ENCODE assay signal across 8 mouse cellular contexts in the genomic region with DNA sequence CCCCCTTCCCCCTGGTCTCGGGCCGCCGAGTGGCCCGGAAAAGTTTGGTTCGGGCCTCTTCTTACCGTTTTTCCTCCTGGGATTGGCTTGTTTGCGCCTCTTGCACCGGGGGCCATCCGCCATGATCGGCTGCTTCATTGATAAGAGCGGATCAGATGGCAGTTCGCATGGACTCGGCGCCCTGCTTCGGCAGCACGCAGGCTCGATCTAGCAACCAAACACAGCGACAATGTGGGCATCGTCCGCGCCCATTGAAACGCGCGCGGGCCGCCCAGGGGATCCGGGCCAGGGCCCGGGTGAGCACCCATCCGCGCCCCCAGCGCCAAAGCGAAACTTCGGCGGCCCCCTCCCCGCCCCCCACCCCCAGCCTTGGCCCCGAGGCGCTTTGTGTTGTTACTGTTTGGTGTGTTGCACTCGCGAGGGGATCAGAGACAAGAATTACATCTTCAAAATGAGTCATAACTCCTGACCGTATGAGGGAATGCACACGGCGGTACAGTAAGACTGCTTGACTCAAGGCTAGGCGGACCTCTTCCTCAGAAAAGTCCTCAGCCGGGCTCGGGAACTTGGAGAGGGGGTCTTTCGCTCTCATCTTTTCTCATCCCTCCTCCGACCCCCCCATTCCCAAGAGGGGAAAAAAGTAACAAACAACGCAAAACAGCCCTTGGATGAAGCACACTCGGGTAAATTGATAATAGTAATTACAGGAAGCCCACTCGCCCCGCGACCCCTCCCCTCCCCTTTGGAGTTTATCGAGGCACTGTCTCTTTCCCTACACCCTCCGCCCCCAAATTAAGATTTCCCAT. TPM values are rescaled to one million over a fixed set of nuclear protein-coding genes. Genes with fewer than 3 reads are reported as not detected.
DNase-seq lines count a peak whose midpoint lies in the region; ATAC-seq lines count a peak whose summit lies in the region.

No protein-coding gene starts in this region.

- H3K27me3 ChIP-seq in intestine, embryonic 14.5 days (replicated peaks; ENCODE audit: control insufficient read depth, insufficient read depth, low read length) = peaks cover 42% of the 10 kb centered on the region
- H3K27me3 ChIP-seq in liver, embryonic 16.5 days (ENCODE audit: control insufficient read depth, insufficient read depth, low read depth, low read length) = no peaks in the 10 kb centered on the region; the same call in 1 of the 2 replicates

- H3K4me2 ChIP-seq in intestine, embryonic 14.5 days (ENCODE audit: low read length) = peak overlapping the region; percentile 75
- peak overlapping the region; percentile 92 for H3K4me2 ChIP-seq in liver, embryonic 16.5 days (ENCODE audit: low read depth, low read length)

- H3K9ac ChIP-seq in intestine, embryonic 14.5 days (ENCODE audit: low read length) = peak overlapping the region; percentile 97
- H3K9ac ChIP-seq in liver, embryonic 16.5 days (ENCODE audit: low read depth, low read length) = peak overlapping the region; percentile 97

- DNase-seq in layer of hippocampus, adult 11-12 months (ENCODE audit: low spot score) = peak; percentile 56
- no peak for DNase-seq in layer of hippocampus, adult 8-10 months (ENCODE audit: low spot score in 2 of 2)
- DNase-seq in adrenal gland, postnatal 4 days (ENCODE audit: low spot score in 2 of 2) = peak; percentile 34 to 51
- DNase-seq in gastrocnemius, postnatal 36 days = peak; percentile 38 to 79
- DNase-seq in intestine, embryonic 14.5 days (ENCODE audit: low spot score) = peak; percentile 83
- DNase-seq in neural tube, embryonic 10.5 days (ENCODE audit: extremely low spot score, low spot score) = peak; percentile 76
- DNase-seq in thymus, postnatal 0 days (ENCODE audit: low spot score) = peak; percentile 45

- peak overlapping the region; percentile 70 for H3K4me3 ChIP-seq in intestine, embryonic 14.5 days (ENCODE audit: low read depth, low read length)
- peak overlapping the region; percentile 91 for H3K4me3 ChIP-seq in liver, embryonic 16.5 days (ENCODE audit: low read depth, low read length)

- peak overlapping the region; percentile 95 for H3K27ac ChIP-seq in intestine, embryonic 14.5 days (ENCODE audit: low read depth)
- H3K27ac ChIP-seq in liver, embryonic 16.5 days (ENCODE audit: low read length) = peak overlapping the region; percentile 91

- intact Hi-C loops in gastrocnemius, postnatal 36 days (cut with DNase I) = loop anchor here (2.0 to 10.0 kb wide), 4 partner anchors 88 to 965 kb away; partner anchors contain the start of gene Gtdc1

- H3K4me1 ChIP-seq in intestine, embryonic 14.5 days (replicated peaks; ENCODE audit: control insufficient read depth, insufficient read depth, low read length) = peaks cover 7% of the 10 kb centered on the region; the same call in 1 of the 2 replicates
- H3K4me1 ChIP-seq in liver, embryonic 16.5 days (ENCODE audit: control insufficient read depth, low read depth, low read length) = peaks cover 21% of the 10 kb centered on the region

- H3K36me3 ChIP-seq in intestine, embryonic 14.5 days (ENCODE audit: control insufficient read depth, insufficient read depth, low read length) = peaks cover 5% of the 10 kb centered on the region; the same call in 1 of the 2 replicates
- H3K36me3 ChIP-seq in liver, embryonic 16.5 days (ENCODE audit: control insufficient read depth, insufficient read depth) = no peaks in the 10 kb centered on the region

- no peaks in the 10 kb centered on the region for H3K9me3 ChIP-seq in intestine, embryonic 14.5 days (ENCODE audit: control insufficient read depth, low read length)
- H3K9me3 ChIP-seq in liver, embryonic 16.5 days (replicated peaks; ENCODE audit: control insufficient read depth, low read length) = no peaks in the 10 kb centered on the region

- under 1% methylated on average over 54 of the region's 54 CpGs for WGBS in intestine, embryonic 14.5 days
- WGBS in liver, embryonic 16.5 days (ENCODE audit: insufficient replicate concordance) = under 1% methylated on average over 53 of the region's 54 CpGs

- peak; percentile 36; the same call in 1 of the 2 replicates for ATAC-seq in intestine, embryonic 14.5 days (replicated peaks; ENCODE audit: low FRiP score, low TSS enrichment, low read depth)
- ATAC-seq in liver, embryonic 16.5 days (ENCODE audit: low read depth) = peak; percentile 73

RNA-seq across cellular contexts. Expression of gene Zeb2, which starts 7.0 kb away (rescaled TPM):
- 100 to 1,000 TPM; 346 to 374 (median 360) TPM for total RNA-seq in layer of hippocampus, adult 8-10 months (2022)
- 100 to 1,000 TPM; 169 to 173 TPM for total RNA-seq in adrenal gland, postnatal 4 days (2021)
- 10 to 100 TPM; 29.1 to 30.4 TPM for total RNA-seq in gastrocnemius, postnatal 36 days (2021)
- 44.5 and 49.2 TPM in 2 replicates for polyA plus RNA-seq in intestine, embryonic 14.5 days (2014; fragmentation: Nextera tagmentation; extraction: Ambion mirVana)
- 12.1 and 12.5 TPM in 2 replicates for polyA plus RNA-seq in liver, embryonic 16.5 days (2015; fragmentation: Nextera tagmentation; extraction: Ambion mirVana)
- polyA plus RNA-seq in thymus, postnatal 0 days (2015; fragmentation: Nextera tagmentation; extraction: Ambion mirVana) = 3.9 and 4.8 TPM in 2 replicates

Comparison
In these comparisons a context has a peak if more than half of its experiments do, and no peak if none do; other contexts are left out.
1. DNase-seq: peak in layer of hippocampus, adult 11-12 months (single experiment), adrenal gland, postnatal 4 days (2 of 2), gastrocnemius, postnatal 36 days (2 of 2), intestine, embryonic 14.5 days (single experiment), neural tube, embryonic 10.5 days (single experiment) and thymus, postnatal 0 days (single experiment); none in layer of hippocampus, adult 8-10 months (0 of 2).
2. RNA of gene Zeb2, which starts 7.0 kb away (total RNA-seq): 346 to 374 TPM in layer of hippocampus, adult 8-10 months and 169 to 173 TPM in adrenal gland, postnatal 4 days; 29.1 to 30.4 TPM in gastrocnemius, postnatal 36 days; every median in the first group is over 4 times any median in the second.